Comparison of ENCODE assay signal across 42 mouse cellular contexts in the genomic region with DNA sequence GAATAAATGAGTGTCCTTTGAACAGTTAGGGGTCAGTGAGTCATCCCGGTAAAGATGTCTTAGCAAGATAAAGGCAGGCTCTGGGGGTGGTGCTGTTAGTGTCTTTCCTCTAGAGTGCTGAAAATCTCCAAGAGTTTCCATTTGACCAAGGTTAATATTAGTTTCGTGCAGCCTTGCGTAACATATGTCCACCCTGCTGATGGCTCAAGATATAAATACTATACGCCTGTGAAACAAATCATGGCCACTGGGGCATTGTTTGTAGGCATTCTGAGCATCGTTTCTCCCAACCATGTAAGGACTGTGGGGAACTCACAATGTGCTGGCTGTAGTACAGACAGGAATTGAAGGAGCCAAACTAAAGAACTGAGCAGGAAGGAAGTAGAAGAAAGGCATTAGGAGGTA. TPM values are rescaled to one million over a fixed set of nuclear protein-coding genes. Genes with fewer than 3 reads are reported as not detected.
DNase-seq lines count a peak whose midpoint lies in the region; ATAC-seq and TF ChIP-seq lines count a peak whose summit lies in the region.
"Had no signal": no experiment of that assay in that cellular context is flagged by ENCODE, and none has a peak within 500 bp of the region (broad histone marks: within the 10 kb centered on the region; RNA-seq: fewer than 3 reads in every experiment).

No protein-coding gene starts in this region.

- H3K4me3 ChIP-seq in heart, postnatal 0 days (ENCODE audit: low read depth, low read length), result no peak overlapping the region
- no peak overlapping the region for H3K4me3 ChIP-seq in ES-Bruce4 (ENCODE audit: low read depth, low read length)
- H3K4me3 ChIP-seq: gastrocnemius, adult 2 months; heart, embryonic 15.5 days; hindbrain, embryonic 10.5 days; kidney, embryonic 15.5 days; limb, embryonic 10.5 days; limb, embryonic 15.5 days; liver, embryonic 13.5 days; neural tube, embryonic 15.5 days; stomach, embryonic 15.5 days had no signal

- H3K9ac ChIP-seq in heart, postnatal 0 days (replicated peaks; ENCODE audit: low read depth, low read length), result no peak overlapping the region
- H3K9ac ChIP-seq in ES-Bruce4 (ENCODE audit: low read depth, poor library complexity, severe bottlenecking), result no peak overlapping the region
- H3K9ac ChIP-seq: heart, embryonic 15.5 days; kidney, embryonic 15.5 days; limb, embryonic 15.5 days; liver, embryonic 13.5 days; neural tube, embryonic 15.5 days; stomach, embryonic 15.5 days had no signal

- TF ChIP-seq CTCF in heart, postnatal 0 days (IDR thresholded peaks at IDR 0.05; ENCODE audit: low read depth), result no peak
- no peak for TF ChIP-seq CTCF in ES-Bruce4 (IDR thresholded peaks at IDR 0.05; ENCODE audit: low read depth, low read length)

- 58% methylated on average over 5 of the region's 5 CpGs for WGBS in heart, postnatal 0 days

- H3K4me1 ChIP-seq in heart, postnatal 0 days (ENCODE audit: control insufficient read depth, insufficient read depth), result no peaks in the 10 kb centered on the region
- H3K4me1 ChIP-seq in ES-Bruce4 (ENCODE audit: control insufficient read depth, insufficient read depth, low read length), result peaks cover 5% of the 10 kb centered on the region
- H3K4me1 ChIP-seq: heart, embryonic 15.5 days; hindbrain, embryonic 10.5 days; kidney, embryonic 15.5 days; limb, embryonic 10.5 days; limb, embryonic 15.5 days; liver, embryonic 13.5 days; neural tube, embryonic 15.5 days; stomach, embryonic 15.5 days had no signal

- H3K27ac ChIP-seq in heart, postnatal 0 days (ENCODE audit: low read depth), result 0 out of 2 replicates have a peak overlapping the region, but pooled peaks have one; percentile 23
- H3K27ac ChIP-seq in ES-Bruce4 (ENCODE audit: insufficient read depth, low read length), result peak overlapping the region; percentile 46
- H3K27ac ChIP-seq: gastrocnemius, adult 2 months; heart, embryonic 15.5 days; hindbrain, embryonic 10.5 days; kidney, embryonic 15.5 days; limb, embryonic 10.5 days; limb, embryonic 15.5 days; liver, embryonic 13.5 days; neural tube, embryonic 15.5 days; stomach, embryonic 15.5 days had no signal

- peak; percentile 60 for ATAC-seq in heart, postnatal 0 days (ENCODE audit: insufficient read depth, low read depth)
- ATAC-seq in granulocyte monocyte progenitor cell, adult 5-6 weeks (replicated peaks; ENCODE audit: poor library complexity, severe bottlenecking), result peak; percentile 70
- no peak for ATAC-seq in erythroblast, adult 5-6 weeks (replicated peaks; ENCODE audit: low FRiP score, poor library complexity, severe bottlenecking)
- ATAC-seq: activated CD4-positive, CD25-positive, alpha-beta regulatory T cell, adult 4 months; forebrain, embryonic 14.5 days; hindbrain, embryonic 16.5 days; intestine, postnatal 0 days; lung, postnatal 0 days had no signal

- peak; percentile 16 for DNase-seq in heart, postnatal 0 days (ENCODE audit: low spot score)
- no peak for DNase-seq in heart, postnatal 25 days (ENCODE audit: low spot score)
- DNase-seq in 3T3-L1 (ENCODE audit: low read depth, low spot score), result peak; percentile 29
- no peak for DNase-seq in gastrocnemius, postnatal 10 days
- DNase-seq in frontal cortex, postnatal 36 days (ENCODE audit: low spot score in 2 of 2), result no peak
- DNase-seq: adrenal gland, adult 2 months; adrenal gland, postnatal 36 days; B cell, adult 2 months; cerebellum, adult 2 months; cerebellum, postnatal 14 days; gastrocnemius, adult 2 months; layer of hippocampus, adult 9-11 months; liver, embryonic 13.5 days; lung, adult 18-20 months; lung, postnatal 4 days; midbrain, embryonic 14.5 days; retina, postnatal 1 day; right cerebral cortex, postnatal 14 days had no signal

- no peak for TF ChIP-seq EP300 in heart, postnatal 0 days (IDR thresholded peaks at IDR 0.05; ENCODE audit: low read depth)
- TF ChIP-seq EP300 in ES-Bruce4 (IDR thresholded peaks at IDR 0.05; ENCODE audit: insufficient read depth, low read depth, low read length), result no peak

- no peaks in the 10 kb centered on the region for H3K9me3 ChIP-seq in heart, postnatal 0 days (replicated peaks; ENCODE audit: control insufficient read depth, low read length)
- H3K9me3 ChIP-seq in ES-Bruce4 (replicated peaks; ENCODE audit: control insufficient read depth, insufficient read depth, low read length, poor library complexity, severe bottlenecking), result no peaks in the 10 kb centered on the region
- H3K9me3 ChIP-seq: heart, embryonic 15.5 days; hindbrain, embryonic 10.5 days; kidney, embryonic 15.5 days; limb, embryonic 10.5 days; limb, embryonic 15.5 days; liver, embryonic 13.5 days; neural tube, embryonic 15.5 days; stomach, embryonic 15.5 days had no signal

- H3K27me3 ChIP-seq in heart, postnatal 0 days (ENCODE audit: control insufficient read depth, insufficient read depth, low read length), result no peaks in the 10 kb centered on the region
- H3K27me3 ChIP-seq in ES-Bruce4 (ENCODE audit: control insufficient read depth, insufficient read depth, low read length, poor library complexity, severe bottlenecking), result no peaks in the 10 kb centered on the region
- H3K27me3 ChIP-seq: heart, embryonic 15.5 days; kidney, embryonic 15.5 days; limb, embryonic 15.5 days; liver, embryonic 13.5 days; neural tube, embryonic 15.5 days; stomach, embryonic 15.5 days had no signal

- peaks cover 38% of the 10 kb centered on the region for H3K36me3 ChIP-seq in heart, postnatal 0 days (replicated peaks; ENCODE audit: control insufficient read depth, insufficient read depth, low read length)
- peaks cover 66% of the 10 kb centered on the region for H3K36me3 ChIP-seq in ES-Bruce4 (ENCODE audit: control insufficient read depth, insufficient read depth, low read length, poor library complexity, severe bottlenecking)

- no peak overlapping the region for H3K4me2 ChIP-seq in heart, postnatal 0 days (ENCODE audit: low read depth, low read length)
- H3K4me2 ChIP-seq: heart, embryonic 15.5 days; kidney, embryonic 15.5 days; limb, embryonic 15.5 days; liver, embryonic 13.5 days; neural tube, embryonic 15.5 days; stomach, embryonic 15.5 days had no signal

- TF ChIP-seq POLR2A in ES-Bruce4 (IDR thresholded peaks at IDR 0.05; ENCODE audit: insufficient read depth, low read length), result no peak

- intact Hi-C loops in heart, postnatal 25 days (cut with DNase I), result no loop called here

RNA-seq across cellular contexts. Expression of a gene that starts 14.4 kb away (rescaled TPM):
- 1.5 TPM in 2 replicates for total RNA-seq in heart, postnatal 0 days (2014; rRNA removed; ENCODE audit: low replicate concordance)
- polyA plus RNA-seq in heart, postnatal 0 days (2015; fragmentation: Nextera tagmentation; extraction: Ambion mirVana), result 2.1 and 2.4 TPM in 2 replicates
- total RNA-seq in heart, postnatal 25 days (2021), result 1 to 10 TPM; 2.4 TPM
- polyA plus RNA-seq in ES-Bruce4 (2011; ENCODE audit: insufficient read depth, insufficient read length, low read depth, missing spikeins), result 2.5 and 2.6 TPM in 2 replicates
- total RNA-seq in granulocyte monocyte progenitor cell, adult 5-6 weeks (2014; fragmentation: Nextera tagmentation), result 4.1 and 4.8 TPM in 2 replicates
- total RNA-seq in granulocyte monocyte progenitor cell, adult 5-6 weeks (2017), result 4.4 and 4.5 TPM in 2 replicates
- not detected in 2 replicates for total RNA-seq in erythroblast, adult 5-6 weeks (2015; ENCODE audit: low replicate concordance)
- total RNA-seq in erythroblast, adult 5-6 weeks (2017; ENCODE audit: low replicate concordance), result 0.42 TPM in 1 of 2 replicates, not detected in the other
- total RNA-seq in gastrocnemius, postnatal 10 days (2021), result 1 to 10 TPM; 2.5 to 3.2 TPM

RNA-seq across cellular contexts. Expression of a gene that starts 25.8 kb away (rescaled TPM):
- not detected in 2 replicates for total RNA-seq in heart, postnatal 0 days (2014; rRNA removed; ENCODE audit: low replicate concordance)
- polyA plus RNA-seq in heart, postnatal 0 days (2015; fragmentation: Nextera tagmentation; extraction: Ambion mirVana), result not detected in 2 replicates
- not detected for total RNA-seq in heart, postnatal 25 days (2021)
- polyA plus RNA-seq in ES-Bruce4 (2011; ENCODE audit: insufficient read depth, insufficient read length, low read depth, missing spikeins), result not detected in 2 replicates
- total RNA-seq in granulocyte monocyte progenitor cell, adult 5-6 weeks (2014; fragmentation: Nextera tagmentation), result not detected in 2 replicates
- total RNA-seq in granulocyte monocyte progenitor cell, adult 5-6 weeks (2017), result not detected in 2 replicates
- total RNA-seq in erythroblast, adult 5-6 weeks (2015; ENCODE audit: low replicate concordance), result 0.19 TPM in 1 of 2 replicates, not detected in the other
- not detected in 2 replicates for total RNA-seq in erythroblast, adult 5-6 weeks (2017; ENCODE audit: low replicate concordance)
- not detected for total RNA-seq in gastrocnemius, postnatal 10 days (2021)
- total RNA-seq: adrenal gland, adult 2 months; adrenal gland, postnatal 36 days; gastrocnemius, adult 2 months; gastrocnemius, postnatal 4 days; heart, adult 8-10 months; left cerebral cortex, postnatal 10 days; megakaryocyte-erythroid progenitor cell, adult 5-6 weeks; monocyte, adult 5-6 weeks had no signal
- polyA plus RNA-seq: adrenal gland, adult 2 months; cerebellum, adult 2 months; embryonic facial prominence, embryonic 11.5 days; forebrain, embryonic 14.5 days; frontal cortex, adult 2 months; G1E; heart, embryonic 15.5 days; hindbrain, embryonic 10.5 days; intestine, postnatal 0 days; kidney, embryonic 15.5 days; limb, embryonic 10.5 days; limb, embryonic 15.5 days; liver, embryonic 13.5 days; lung, postnatal 0 days; midbrain, embryonic 14.5 days; small intestine, adult 2 months; stomach, embryonic 15.5 days had no signal

RNA-seq across cellular contexts. Expression of a gene that starts 58.6 kb away (rescaled TPM):
- not detected in 2 replicates for total RNA-seq in heart, postnatal 0 days (2014; rRNA removed; ENCODE audit: low replicate concordance)
- polyA plus RNA-seq in heart, postnatal 0 days (2015; fragmentation: Nextera tagmentation; extraction: Ambion mirVana), result not detected in 2 replicates
- total RNA-seq in heart, postnatal 25 days (2021), result not detected
- not detected in 2 replicates for polyA plus RNA-seq in ES-Bruce4 (2011; ENCODE audit: insufficient read depth, insufficient read length, low read depth, missing spikeins)
- total RNA-seq in granulocyte monocyte progenitor cell, adult 5-6 weeks (2014; fragmentation: Nextera tagmentation), result not detected in 2 replicates
- total RNA-seq in granulocyte monocyte progenitor cell, adult 5-6 weeks (2017), result not detected in 2 replicates
- 0.58 TPM in 1 of 2 replicates, not detected in the other for total RNA-seq in erythroblast, adult 5-6 weeks (2015; ENCODE audit: low replicate concordance)
- not detected in 2 replicates for total RNA-seq in erythroblast, adult 5-6 weeks (2017; ENCODE audit: low replicate concordance)
- total RNA-seq in gastrocnemius, postnatal 10 days (2021), result not detected
- total RNA-seq: adrenal gland, adult 2 months; adrenal gland, postnatal 36 days; gastrocnemius, adult 2 months; gastrocnemius, postnatal 4 days; heart, adult 8-10 months; left cerebral cortex, postnatal 10 days; megakaryocyte-erythroid progenitor cell, adult 5-6 weeks; monocyte, adult 5-6 weeks had no signal
- polyA plus RNA-seq: activated CD4-positive, CD25-positive, alpha-beta regulatory T cell, adult 4 months; adrenal gland, adult 2 months; cerebellum, adult 2 months; embryonic facial prominence, embryonic 11.5 days; forebrain, embryonic 14.5 days; frontal cortex, adult 2 months; G1E; heart, embryonic 15.5 days; hindbrain, embryonic 10.5 days; hindbrain, embryonic 16.5 days; intestine, postnatal 0 days; kidney, embryonic 15.5 days; limb, embryonic 10.5 days; limb, embryonic 15.5 days; liver, embryonic 13.5 days; lung, postnatal 0 days; midbrain, embryonic 14.5 days; neural tube, embryonic 15.5 days; small intestine, adult 2 months; stomach, embryonic 15.5 days had no signal

Comparison
In these comparisons a context has a peak if more than half of its experiments do, and no peak if none do; other contexts are left out.
1. DNase-seq: peak in heart, postnatal 0 days (single experiment) and 3T3-L1 (single experiment); none in heart, postnatal 25 days (single experiment), gastrocnemius, postnatal 10 days (single experiment) and frontal cortex, postnatal 36 days (0 of 2).